Mouse (Mus musculus): ENCODE data around the gene Mto1. TPM values are rescaled to one million over a fixed set of nuclear protein-coding genes. Genes with fewer than 3 reads are reported as not detected.

Mto1 gene
- total and polyA plus RNA-seq, 2 experiments from 2014 or later: 20.9 to 25.7 TPM

DNA sequence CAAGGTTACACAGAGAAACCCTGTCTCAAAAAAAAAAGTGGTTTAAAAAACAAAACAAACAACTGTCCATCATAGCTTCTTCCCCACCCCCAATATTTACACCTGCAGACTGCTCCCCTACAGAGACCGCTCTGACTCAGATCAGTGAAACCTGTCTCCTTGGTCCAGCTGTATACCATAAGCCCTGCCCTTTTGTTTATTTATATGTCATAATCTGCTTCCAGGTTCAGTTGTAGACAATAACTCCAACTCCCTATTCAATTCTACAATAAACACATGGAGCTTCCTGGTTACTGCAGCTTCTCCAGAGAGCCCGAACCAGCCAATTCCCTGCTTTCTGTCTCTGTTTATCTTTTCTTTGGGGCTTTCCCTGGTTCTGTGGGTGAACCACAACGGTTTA, 43.2 kb downstream of the Mto1 start:
- Histone ChIP-seq H3K9ac (replicated peaks; ENCODE audit: low read length) (no peak overlapping the region), H3K9me3 (ENCODE audit: low read length) (no peaks in the 10 kb centered on the region), H3K36me3 (ENCODE audit: insufficient read depth, low read length) (no peaks in the 10 kb centered on the region), H3K27ac (no peak overlapping the region), H3K4me1 (ENCODE audit: insufficient read depth, low read length) (no peaks in the 10 kb centered on the region), H3K4me2 (ENCODE audit: low read depth, low read length) (no peak overlapping the region), H3K27me3 (ENCODE audit: insufficient read depth, low read length) (no peaks in the 10 kb centered on the region), H3K4me3 (ENCODE audit: low read length) (no peak overlapping the region)
- DNase-seq (ENCODE audit: low spot score) (no peak), ATAC-seq (no peak)
- WGBS: 89% methylated on average over 3 of the region's 3 CpGs
- TF ChIP-seq CTCF (IDR thresholded peaks at IDR 0.05; ENCODE audit: low read depth): no peak

GRCm38 (mm10) chr9:78492254-78492653, 44.2 kb downstream of the Mto1 start:
- no peak for ATAC-seq

GRCm38 (mm10) chr9:78493171-78493570, 45.2 kb downstream of the Mto1 start:
- H3K27ac ChIP-seq: no peak overlapping the region
- no peak for DNase-seq (ENCODE audit: low spot score)
- H3K36me3 ChIP-seq (ENCODE audit: insufficient read depth, low read length): no peaks in the 10 kb centered on the region
- H3K4me1 ChIP-seq (ENCODE audit: insufficient read depth, low read length): no peaks in the 10 kb centered on the region
- ATAC-seq: no peak
- no peaks in the 10 kb centered on the region for H3K9me3 ChIP-seq (ENCODE audit: low read length)
- no peaks in the 10 kb centered on the region for H3K27me3 ChIP-seq (ENCODE audit: insufficient read depth, low read length)
- H3K4me2 ChIP-seq (ENCODE audit: low read depth, low read length): no peak overlapping the region
- no peak overlapping the region for H3K4me3 ChIP-seq (ENCODE audit: low read length)
- no peak for TF ChIP-seq CTCF (IDR thresholded peaks at IDR 0.05; ENCODE audit: low read depth)
- H3K9ac ChIP-seq (replicated peaks; ENCODE audit: low read length): no peak overlapping the region
- 71% methylated on average over 7 of the region's 7 CpGs for WGBS

More at GRCm38 (mm10) chr9:78492254-78492653, 44.2 kb downstream of the Mto1 start:
- H3K4me3 ChIP-seq (ENCODE audit: low read length): no peak overlapping the region
- no peak overlapping the region for H3K27ac ChIP-seq
- WGBS: 83% methylated on average over 3 of the region's 3 CpGs
- H3K36me3 ChIP-seq (ENCODE audit: insufficient read depth, low read length): no peaks in the 10 kb centered on the region
- no peaks in the 10 kb centered on the region for H3K4me1 ChIP-seq (ENCODE audit: insufficient read depth, low read length)
- no peak for DNase-seq (ENCODE audit: low spot score)
- H3K9ac ChIP-seq (replicated peaks; ENCODE audit: low read length): no peak overlapping the region
- no peaks in the 10 kb centered on the region for H3K27me3 ChIP-seq (ENCODE audit: insufficient read depth, low read length)
- H3K4me2 ChIP-seq (ENCODE audit: low read depth, low read length): no peak overlapping the region
- no peaks in the 10 kb centered on the region for H3K9me3 ChIP-seq (ENCODE audit: low read length)
- no peak for TF ChIP-seq CTCF (IDR thresholded peaks at IDR 0.05; ENCODE audit: low read depth)

DNA sequence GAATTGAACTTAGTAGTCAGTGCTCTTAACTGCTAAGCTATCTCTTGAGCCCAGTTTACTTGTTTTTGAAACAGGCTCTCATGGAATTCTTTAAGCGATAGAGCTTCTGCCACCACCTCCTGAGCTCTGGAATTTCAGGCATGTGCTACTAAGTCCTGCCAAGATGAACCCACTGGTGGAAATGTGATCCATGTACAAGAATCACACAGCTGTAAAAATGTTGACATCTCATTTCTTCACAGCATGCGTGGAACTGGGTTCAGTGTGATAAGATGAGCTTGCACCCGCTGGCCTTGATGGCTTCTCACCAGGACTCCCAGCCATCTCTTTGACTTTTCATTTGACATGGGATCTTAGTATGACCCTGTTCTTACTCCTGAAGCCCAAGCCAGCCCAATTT, 52.4 kb downstream of the Mto1 start:
- TF ChIP-seq CTCF (IDR thresholded peaks at IDR 0.05; ENCODE audit: low read depth): no peak
- Histone ChIP-seq H3K4me2 (ENCODE audit: low read depth, low read length) (no peak overlapping the region), H3K27me3 (ENCODE audit: insufficient read depth, low read length) (no peaks in the 10 kb centered on the region), H3K9ac (replicated peaks; ENCODE audit: low read length) (no peak overlapping the region), H3K27ac (no peak overlapping the region), H3K4me3 (ENCODE audit: low read length) (no peak overlapping the region), H3K4me1 (ENCODE audit: insufficient read depth, low read length) (peaks cover 10% of the 10 kb centered on the region), H3K36me3 (ENCODE audit: insufficient read depth, low read length) (no peaks in the 10 kb centered on the region), H3K9me3 (ENCODE audit: low read length) (no peaks in the 10 kb centered on the region)
- ATAC-seq: no peak
- WGBS: 65% methylated on average over 3 of the region's 3 CpGs
- DNase-seq (ENCODE audit: low spot score): no peak

GRCm38 (mm10) chr9:78501284-78501683, 53.3 kb downstream of the Mto1 start:
- peak; percentile 70 for ATAC-seq
- TF ChIP-seq CTCF (IDR thresholded peaks at IDR 0.05; ENCODE audit: low read depth): peak; percentile 35; the same call in 1 of the 2 replicates
- Histone ChIP-seq H3K36me3 (ENCODE audit: insufficient read depth, low read length) (no peaks in the 10 kb centered on the region), H3K4me2 (ENCODE audit: low read depth, low read length) (no peak overlapping the region), H3K9ac (replicated peaks; ENCODE audit: low read length) (no peak overlapping the region), H3K4me1 (ENCODE audit: insufficient read depth, low read length) (peaks cover 10% of the 10 kb centered on the region), H3K9me3 (ENCODE audit: low read length) (no peaks in the 10 kb centered on the region), H3K27ac (no peak overlapping the region), H3K4me3 (ENCODE audit: low read length) (no peak overlapping the region), H3K27me3 (ENCODE audit: insufficient read depth, low read length) (no peaks in the 10 kb centered on the region)
- WGBS: 54% methylated on average over 4 of the region's 4 CpGs
- DNase-seq (ENCODE audit: low spot score): peak; percentile 64

- Histone ChIP-seq H3K4me2 (ENCODE audit: low read depth, low read length) (peak overlapping the region; percentile 48), H3K36me3 (ENCODE audit: insufficient read depth, low read length) (no peaks in the 10 kb centered on the region), H3K4me1 (ENCODE audit: insufficient read depth, low read length) (peaks cover 10% of the 10 kb centered on the region), H3K27ac (peak overlapping the region; percentile 77), H3K4me3 (ENCODE audit: low read length) (no peak overlapping the region), H3K27me3 (ENCODE audit: insufficient read depth, low read length) (no peaks in the 10 kb centered on the region), H3K9me3 (ENCODE audit: low read length) (no peaks in the 10 kb centered on the region), H3K9ac (replicated peaks; ENCODE audit: low read length) (peak overlapping the region; percentile 35; the same call in 1 of the 2 replicates)
- 4% methylated on average over 6 of the region's 6 CpGs for WGBS
- peak; percentile 60 for DNase-seq (ENCODE audit: low spot score)
- peak; percentile 73 for ATAC-seq
- TF ChIP-seq CTCF (IDR thresholded peaks at IDR 0.05; ENCODE audit: low read depth): no peak
Measured at GRCm38 (mm10) chr9:78503223-78504079, 55.4 kb downstream of the Mto1 start.

DNA sequence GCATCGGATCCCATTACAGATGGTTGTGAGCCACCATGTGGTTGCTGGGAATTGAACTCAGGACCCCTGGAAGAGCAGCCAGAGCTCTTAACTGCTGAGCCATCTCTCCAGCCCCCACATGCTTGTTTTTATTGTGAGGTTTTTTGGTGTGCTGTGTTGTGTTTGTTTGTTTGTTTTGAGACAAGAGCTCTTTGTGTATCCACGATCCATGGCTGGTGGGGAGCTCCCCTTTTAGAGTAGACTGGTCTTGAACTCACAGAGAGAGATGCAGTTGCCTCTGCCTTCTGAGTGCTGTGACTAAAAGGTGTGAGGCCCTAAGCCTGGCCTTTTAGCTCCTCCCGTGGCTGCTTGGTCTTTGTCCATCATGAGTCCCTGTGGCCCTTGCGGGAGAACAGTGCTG, 56.1 kb downstream of the Mto1 start:
- Histone ChIP-seq H3K27me3 (ENCODE audit: insufficient read depth, low read length) (no peaks in the 10 kb centered on the region), H3K27ac (peak overlapping the region; percentile 77; the same call in 1 of the 2 replicates), H3K4me1 (ENCODE audit: insufficient read depth, low read length) (peaks cover 10% of the 10 kb centered on the region), H3K36me3 (ENCODE audit: insufficient read depth, low read length) (no peaks in the 10 kb centered on the region), H3K9ac (replicated peaks; ENCODE audit: low read length) (no peak overlapping the region), H3K4me3 (ENCODE audit: low read length) (no peak overlapping the region), H3K4me2 (ENCODE audit: low read depth, low read length) (peak overlapping the region; percentile 48), H3K9me3 (ENCODE audit: low read length) (no peaks in the 10 kb centered on the region)
- no peak for TF ChIP-seq CTCF (IDR thresholded peaks at IDR 0.05; ENCODE audit: low read depth)
- 57% methylated on average over 4 of the region's 4 CpGs for WGBS
- ATAC-seq (no peak), DNase-seq (ENCODE audit: low spot score) (no peak)
